Mouse (Mus musculus): ENCODE data around the gene Filip1l. TPM values are rescaled to one million over a fixed set of nuclear protein-coding genes. Genes with fewer than 3 reads are reported as not detected.

Gene Filip1l
- total RNA-seq, 2 experiments from 2014 or later: 2.9 to 4.0 TPM

- no peak for DNase-seq
Observed at GRCm38 (mm10) chr16:57353932-57354331, 1.0 kb downstream of the Filip1l start.

DNA sequence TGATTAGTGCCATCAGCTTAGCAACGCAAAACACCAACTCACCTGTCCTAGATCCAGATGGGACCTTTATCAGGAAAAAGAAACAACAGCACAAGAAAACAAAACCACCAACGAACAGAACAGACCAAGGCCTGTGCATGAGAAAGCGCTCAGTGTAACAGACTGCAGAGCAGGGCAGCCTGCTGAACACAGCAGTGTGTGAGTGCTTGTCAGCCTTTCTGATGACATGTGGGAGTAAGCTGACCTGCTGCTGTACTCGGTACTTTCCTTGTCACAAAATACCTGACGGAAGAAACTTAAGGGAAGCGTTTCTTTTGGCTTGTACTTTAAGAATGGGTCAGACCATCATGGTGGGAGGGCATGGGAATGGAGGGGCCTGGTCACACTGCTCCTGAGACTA, 3.6 kb downstream of the Filip1l start:
- DNase-seq: no peak

DNA sequence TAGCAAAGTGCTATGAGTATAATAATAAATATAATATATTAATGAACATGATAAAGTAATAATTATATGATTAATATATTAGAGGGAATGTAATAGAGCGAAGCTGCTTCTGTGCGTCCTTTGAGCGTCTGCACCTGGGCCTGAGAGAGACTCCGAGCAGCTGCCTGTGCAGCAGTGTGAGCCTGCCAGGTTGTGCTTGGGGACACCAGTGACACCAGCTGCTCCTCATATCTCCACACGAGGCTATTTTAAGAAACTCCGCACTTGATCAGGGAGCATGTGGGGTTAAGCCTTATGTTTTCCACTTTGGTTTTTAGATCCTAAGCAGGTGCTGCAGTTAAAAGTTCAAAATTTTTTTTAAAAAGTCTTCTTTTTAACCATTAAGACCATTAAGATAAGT, 4.1 kb downstream of the Filip1l start:
- no peak for DNase-seq

GRCm38 (mm10) chr16:57359251-57359650, 6.4 kb downstream of the Filip1l start:
- DNase-seq: no peak

GRCm38 (mm10) chr16:57360785-57361184, 7.9 kb downstream of the Filip1l start:
- no peak for DNase-seq

GRCm38 (mm10) chr16:57362679-57363401, 9.9 kb downstream of the Filip1l start:
- DNase-seq: peak; percentile 35 to 37

DNA sequence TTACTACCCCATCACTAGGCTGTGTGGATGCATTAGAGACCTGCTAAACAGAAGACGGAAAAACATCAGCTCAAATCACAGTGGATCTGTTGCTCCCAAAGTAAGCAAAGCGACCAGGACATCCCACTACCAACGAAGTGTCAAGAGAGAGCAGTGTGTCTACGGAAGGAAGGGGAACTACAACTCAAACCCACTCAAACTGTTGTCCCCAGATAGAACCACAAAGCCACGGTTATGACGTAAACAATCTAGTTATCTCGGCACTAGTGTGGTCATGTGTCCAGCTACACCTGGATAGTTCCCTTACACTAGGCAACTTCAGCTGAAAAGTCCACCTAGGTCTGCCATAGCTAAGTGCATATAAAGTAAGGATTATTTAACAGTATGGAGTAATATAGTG, 11.6 kb downstream of the Filip1l start:
- DNase-seq: no peak

DNA sequence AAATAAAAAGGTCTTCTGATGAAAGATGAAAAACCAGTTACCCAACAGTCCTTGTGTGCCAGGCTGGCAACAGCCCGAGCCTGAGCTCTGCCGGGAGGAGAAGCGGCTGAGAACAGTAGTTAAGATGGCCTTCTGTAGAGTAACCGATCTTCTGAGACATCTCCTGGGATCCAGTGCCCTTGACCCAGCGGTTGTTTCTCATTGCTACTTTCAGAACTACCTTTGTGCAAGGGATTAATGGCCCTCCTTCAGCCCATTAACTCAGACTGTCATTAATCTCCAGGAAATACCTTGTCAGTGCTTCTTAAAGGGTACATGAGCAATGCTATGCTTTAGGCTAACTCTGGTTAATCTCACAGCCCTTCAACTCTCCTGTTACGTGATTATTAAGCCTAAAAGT, 13.2 kb downstream of the Filip1l start:
- DNase-seq: no peak

- DNase-seq: no peak
Observed at GRCm38 (mm10) chr16:57366941-57367694, 14.2 kb downstream of the Filip1l start.

GRCm38 (mm10) chr16:57369846-57370496, 17.1 kb downstream of the Filip1l start:
- no peak for DNase-seq

DNA sequence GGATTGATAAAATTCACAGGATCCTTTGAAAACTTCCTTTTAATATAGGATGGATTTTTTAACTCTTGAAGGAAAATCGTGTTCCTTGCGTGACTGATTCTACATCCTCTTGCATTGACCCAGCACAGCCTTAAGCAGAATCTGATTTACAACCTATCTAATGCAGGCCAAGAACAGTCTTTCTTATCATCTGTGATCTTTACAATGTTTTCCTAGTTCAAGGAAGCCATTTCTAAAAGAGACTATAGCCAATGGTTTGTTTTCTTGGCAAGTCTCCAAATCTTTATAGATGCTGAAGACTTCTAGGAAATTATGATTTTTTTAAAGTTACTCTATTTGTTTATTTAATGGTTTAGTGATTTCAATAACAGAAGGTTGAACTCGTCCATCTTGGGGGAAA, 19.3 kb downstream of the Filip1l start:
- DNase-seq: no peak

- no peak for DNase-seq
Observed at GRCm38 (mm10) chr16:57375248-57375837, 22.4 kb downstream of the Filip1l start.

GRCm38 (mm10) chr16:57378631-57379330, 25.9 kb downstream of the Filip1l start:
- no peak for DNase-seq

DNA sequence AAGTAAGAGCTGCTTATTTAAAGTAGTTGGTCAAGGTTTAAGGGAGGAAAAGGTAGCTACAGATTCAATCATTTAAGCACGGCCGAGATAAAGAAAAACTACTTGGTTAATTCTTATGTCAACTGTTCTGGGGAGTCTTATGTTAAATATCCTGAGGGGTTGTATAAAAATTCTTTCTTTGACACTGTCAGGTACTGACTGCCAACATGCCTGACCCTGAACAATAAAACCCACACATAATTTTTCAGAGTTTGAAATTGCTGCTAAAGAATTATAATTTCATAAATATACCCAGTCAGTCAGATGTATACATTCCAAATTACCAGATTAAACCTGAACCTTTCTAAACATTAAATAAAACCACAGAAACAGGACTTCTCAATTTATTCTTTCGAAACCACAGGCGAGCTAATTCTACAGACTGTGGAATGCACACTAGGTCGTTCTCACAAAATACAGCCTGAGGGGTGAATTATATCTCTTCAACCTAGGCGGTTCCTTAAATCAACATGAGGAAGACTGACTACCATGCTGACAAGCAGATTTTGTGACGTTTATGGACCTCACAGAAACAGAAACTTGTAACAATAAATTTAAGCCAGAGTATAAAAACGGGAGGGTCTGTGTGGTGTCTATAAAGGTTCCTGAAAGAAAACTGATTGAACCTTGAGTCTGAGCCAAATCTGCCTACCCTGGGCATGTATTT, 30.5 kb downstream of the Filip1l start:
- DNase-seq: no peak

DNA sequence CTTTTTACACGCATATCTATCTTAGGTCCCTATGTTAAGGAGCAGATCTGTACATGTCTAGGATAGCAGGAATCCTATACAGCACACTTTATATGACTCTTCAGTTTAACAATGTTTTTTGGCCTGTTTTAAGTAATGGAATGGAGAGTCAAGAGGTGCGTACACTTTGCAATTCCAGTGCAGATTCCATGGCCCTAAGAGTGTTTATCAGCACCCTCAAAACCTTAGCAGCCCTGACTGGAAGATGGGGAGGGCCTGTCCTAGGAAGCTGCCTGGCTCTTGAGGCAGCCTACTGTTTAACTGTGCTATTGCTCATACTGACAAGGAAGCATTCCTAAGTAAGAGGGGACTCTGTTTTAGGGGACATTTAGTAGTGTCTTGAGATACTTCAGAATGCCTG, 31.4 kb downstream of the Filip1l start:
- no peak for DNase-seq

DNA sequence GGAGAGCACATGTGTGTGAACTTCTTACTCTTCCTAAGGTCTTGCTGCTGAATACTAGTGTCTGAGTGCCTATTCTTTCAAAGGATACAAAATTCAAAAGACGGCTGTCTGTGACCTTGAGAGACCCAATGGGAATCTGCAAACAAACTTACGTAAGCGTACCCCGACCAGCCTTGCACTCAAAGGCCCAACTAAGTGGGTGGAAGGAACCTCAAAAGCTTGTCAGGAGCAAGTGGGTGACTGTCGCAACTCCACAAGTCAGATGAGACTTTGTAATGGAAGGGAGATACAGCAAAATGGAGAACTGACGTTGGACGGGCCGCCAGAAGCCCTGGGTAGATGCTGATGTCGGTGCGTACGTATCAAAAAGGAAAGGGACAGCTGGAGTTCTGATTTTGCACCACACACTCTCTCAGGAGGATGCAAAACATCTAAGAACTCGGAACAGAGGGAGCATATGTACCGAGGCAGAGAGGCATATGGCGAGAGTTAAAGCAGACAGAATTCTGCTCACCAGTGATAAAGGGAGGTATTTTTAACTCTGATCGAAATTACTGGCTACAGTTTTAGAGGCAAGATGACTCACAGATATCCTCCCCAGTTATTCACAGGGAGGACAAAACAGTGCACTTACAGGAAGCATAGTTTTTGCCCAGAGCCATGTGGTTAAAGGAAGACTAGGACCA, 36.8 kb downstream of the Filip1l start:
- DNase-seq: peak; percentile 60 to 69

DNA sequence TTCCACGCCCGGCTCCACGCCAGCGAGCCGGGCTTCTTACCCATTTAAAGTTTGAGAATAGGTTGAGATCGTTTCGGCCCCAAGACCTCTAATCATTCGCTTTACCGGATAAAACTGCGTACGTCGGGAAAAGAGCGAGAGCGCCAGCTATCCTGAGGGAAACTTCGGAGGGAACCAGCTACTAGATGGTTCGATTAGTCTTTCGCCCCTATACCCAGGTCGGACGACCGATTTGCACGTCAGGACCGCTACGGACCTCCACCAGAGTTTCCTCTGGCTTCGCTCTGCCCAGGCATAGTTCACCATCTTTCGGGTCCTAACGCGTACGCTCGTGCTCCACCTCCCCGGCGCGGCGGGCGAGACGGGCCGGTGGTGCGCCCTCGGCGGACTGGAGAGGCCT, 38.3 kb downstream of the Filip1l start:
- peak; percentile 100 for DNase-seq

- no peak for DNase-seq
Observed at GRCm38 (mm10) chr16:57392461-57392860, 39.6 kb downstream of the Filip1l start.

DNA sequence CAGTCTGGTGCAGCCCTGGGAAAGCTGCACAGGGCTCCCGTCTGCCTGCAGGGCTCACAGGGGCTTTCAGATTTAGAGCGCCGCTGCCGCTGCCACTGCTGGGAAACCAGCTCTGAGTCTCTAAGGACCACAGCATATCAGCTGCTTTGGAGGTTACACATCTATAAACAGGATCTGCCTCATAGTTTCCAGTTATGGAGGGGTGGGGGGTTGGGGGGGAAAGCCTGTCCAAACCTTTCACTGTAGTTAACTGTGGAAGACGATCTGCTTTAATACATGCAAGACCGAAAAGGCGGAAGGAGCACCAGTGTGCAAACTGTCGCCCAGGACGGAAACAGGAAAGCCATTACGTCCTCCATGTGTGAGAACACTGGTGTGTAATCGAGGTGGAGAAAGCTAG, 40.3 kb downstream of the Filip1l start:
- DNase-seq: no peak

DNA sequence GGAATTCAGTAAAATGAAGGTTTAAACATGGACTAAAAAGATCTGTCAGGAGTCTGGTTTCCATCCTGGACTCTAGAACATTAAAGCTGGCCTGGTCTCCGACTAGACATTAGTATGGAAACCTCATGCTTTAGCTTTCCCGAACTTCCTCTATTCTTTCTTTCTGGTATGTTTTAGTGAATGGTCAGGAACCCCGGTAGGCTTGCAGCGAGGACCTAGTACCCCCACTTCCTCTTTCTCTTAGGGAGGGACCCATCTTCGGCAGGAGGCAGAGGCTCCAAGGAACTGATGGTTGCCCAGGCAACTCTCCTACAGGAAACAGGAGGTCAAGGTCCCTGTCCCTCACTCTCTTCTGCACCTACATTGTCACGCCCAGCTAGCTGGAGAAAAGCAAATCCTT, 43.4 kb downstream of the Filip1l start:
- no peak for DNase-seq

DNA sequence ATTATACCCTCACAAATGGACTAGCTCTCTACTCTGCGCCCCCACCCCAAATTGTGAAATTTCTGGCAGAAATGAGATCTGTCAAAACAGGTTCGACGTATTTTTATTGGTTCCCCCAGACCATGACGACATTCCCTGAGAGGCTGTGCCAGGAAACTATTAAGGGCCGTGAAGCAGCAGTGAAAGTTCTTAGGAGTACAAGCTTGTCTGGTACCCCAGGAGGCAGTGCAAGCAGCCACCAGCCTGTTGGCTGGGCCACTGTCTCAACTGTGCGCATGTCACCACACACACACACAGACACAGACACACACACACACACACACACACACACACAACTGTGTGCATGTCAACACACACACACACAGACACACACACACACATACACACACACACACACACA, 45.0 kb downstream of the Filip1l start:
- DNase-seq: no peak

Data from layer of hippocampus, postnatal 36 days (tissue).